Mouse (Mus musculus) left cerebral cortex, adult 6 months (tissue): ENCODE data around the gene 4930502E18Rik. TPM values are rescaled to one million over a fixed set of nuclear protein-coding genes. Genes with fewer than 3 reads are reported as not detected.

ENCODE experiments used
- long read RNA-seq, 2 experiments: library from polyadenylated mRNA; unstranded; transcript quantifications; one replicate each; pipeline ENCODE4 v2.0.0; 2019 to 2020
- polyA plus RNA-seq: library from polyadenylated mRNA; unstranded; fragments of <200 nt; fragmentation: Nextera tagmentation; gene quantifications from 2 replicates; pipeline ENCODE4 v1.2.3, GENCODE M21; 2021

4930502E18Rik gene
- 0.44 and 0.65 TPM in 2 replicates for polyA plus RNA-seq
- long read RNA-seq, experiment 1, partial matches to known transcripts: 0 of 1 reads
- long read RNA-seq, experiment 1, other reads (novel, unspliced or antisense): 1 of 1 reads
- long read RNA-seq, experiment 2: 0 reads

DNA sequence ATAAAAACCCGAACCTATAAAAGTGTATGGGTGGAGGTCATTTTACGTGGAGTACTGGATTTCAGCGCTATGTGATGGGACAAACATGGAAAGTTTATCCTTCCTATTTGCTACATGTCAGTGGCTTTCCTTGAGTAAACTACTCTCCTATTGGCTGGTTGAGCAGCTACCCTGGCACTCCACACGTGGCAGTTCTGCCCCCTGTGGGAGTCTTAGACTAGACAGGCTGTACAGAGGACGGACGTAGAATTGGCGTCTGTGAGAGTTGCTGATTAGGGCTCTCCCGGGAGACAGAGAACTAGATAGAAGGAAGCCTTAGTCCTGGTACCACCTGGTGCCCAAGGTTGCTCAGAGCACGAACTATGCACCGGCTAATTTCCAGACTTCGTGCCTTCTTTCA is at the start of gene 4930502E18Rik:
TSS of gene 4930502E18Rik (plus strand) at position 231 of the 400 bp plus-strand sequence.

DNA sequence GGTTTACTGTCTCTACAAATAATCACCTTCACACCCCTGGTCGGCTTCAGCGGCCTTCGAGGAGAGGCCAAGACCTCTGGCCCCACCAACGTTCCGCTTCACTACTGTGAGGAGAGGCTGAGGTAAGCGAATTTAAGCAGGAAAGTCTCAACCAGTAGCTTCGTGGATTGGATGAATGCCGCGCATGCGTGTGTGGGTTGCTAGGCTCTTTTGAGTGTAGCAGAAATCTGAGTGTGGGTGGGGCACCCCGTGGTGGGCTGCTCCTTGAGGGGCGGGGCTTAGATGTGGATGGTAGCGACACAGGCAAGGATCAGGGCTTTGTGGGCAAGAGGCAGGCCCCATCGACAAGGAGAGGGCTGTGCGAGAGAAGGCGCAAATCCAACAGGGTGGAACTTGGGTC is 33.1 kb downstream of the 4930502E18Rik start, which contains the start of gene 1700013H16Rik:
TSS of gene 1700013H16Rik (minus strand) at position 96 of the 400 bp plus-strand sequence.

DNA sequence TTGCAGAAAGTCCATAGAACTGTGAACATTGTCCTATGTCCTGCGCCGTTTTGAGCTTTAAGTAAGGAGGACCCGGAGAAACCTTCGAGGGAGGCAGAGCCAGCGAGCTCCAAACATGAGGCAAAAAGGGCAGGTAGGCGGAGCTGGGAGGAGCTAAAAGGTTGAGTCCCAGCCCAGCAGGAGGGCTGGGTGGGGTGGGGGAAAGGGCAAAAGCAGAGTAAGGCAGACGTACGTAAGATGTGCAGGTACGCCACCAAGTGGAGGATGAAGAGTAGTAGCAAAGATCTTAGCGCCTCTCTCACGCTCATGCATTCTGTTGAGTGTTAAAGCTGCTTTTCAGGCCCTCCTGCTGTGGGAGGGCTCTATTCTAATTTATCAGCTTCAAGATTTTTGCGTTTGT is 51.6 kb downstream of the 4930502E18Rik start, which contains the start of gene Zfp36l3:
TSS of gene Zfp36l3 (minus strand) at position 119 of the 400 bp plus-strand sequence.

Other genes starting within 250 kb of the 4930502E18Rik start
- gene Rtl8c, start 116.8 kb upstream of the 4930502E18Rik start, polyA plus RNA-seq: 326 and 330 TPM in 2 replicates
- 0.34 TPM in 1 of 2 replicates, not detected in the other for gene Gm14597, start 115.8 kb upstream of the 4930502E18Rik start, polyA plus RNA-seq
- 82.4 and 135 TPM in 2 replicates for gene Rtl8a, start 81.1 kb upstream of the 4930502E18Rik start, polyA plus RNA-seq
- 29.4 and 95.4 TPM in 2 replicates for gene Rtl8b, start 54.4 kb upstream of the 4930502E18Rik start, polyA plus RNA-seq
- gene 1700013H16Rik, start 33.0 kb downstream of the 4930502E18Rik start, polyA plus RNA-seq: not detected in 2 replicates
- not detected in 2 replicates for gene Zfp36l3, start 51.6 kb downstream of the 4930502E18Rik start, polyA plus RNA-seq
- gene Xlr, start 72.9 kb downstream of the 4930502E18Rik start, polyA plus RNA-seq: 2.7 and 2.9 TPM in 2 replicates